Mouse (Mus musculus) 416B (cell line): ENCODE measurements around the gene Gm21860.
"Not testable (repeated sequence)": the region's sequence is repeated elsewhere in the genome, so short reads cannot be mapped to it uniquely, and the experiment has no call there.

ENCODE experiments used
- DNase-seq: peaks from one replicate; pipeline ENCODE4 v3.0.0; 2011; ENCODE audit warnings: low read depth

Gene Gm21860

DNA sequence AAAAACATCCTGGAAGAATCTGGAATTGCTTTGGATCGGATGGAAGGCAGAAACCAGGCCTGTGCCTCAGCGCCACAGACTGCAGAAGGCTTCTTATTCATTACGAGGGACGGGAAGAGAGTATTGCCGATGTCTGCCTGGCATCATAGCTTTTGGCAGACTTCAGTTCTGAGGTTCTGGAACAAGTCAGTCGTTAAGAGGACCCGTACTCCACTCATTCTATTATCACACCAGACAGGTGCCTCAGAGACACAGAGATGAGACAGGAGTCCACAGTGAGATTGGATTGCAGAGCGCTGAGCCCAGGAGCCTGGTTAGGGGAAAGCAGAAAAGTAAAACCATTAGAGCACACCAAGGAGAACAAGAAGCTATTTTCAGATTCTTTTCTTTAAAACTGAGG, at the start of gene Gm21860:
Gene Gm21860 (minus strand): TSS at position 101 of the 400 bp plus-strand sequence.
- not testable (repeated sequence) for DNase-seq

DNA sequence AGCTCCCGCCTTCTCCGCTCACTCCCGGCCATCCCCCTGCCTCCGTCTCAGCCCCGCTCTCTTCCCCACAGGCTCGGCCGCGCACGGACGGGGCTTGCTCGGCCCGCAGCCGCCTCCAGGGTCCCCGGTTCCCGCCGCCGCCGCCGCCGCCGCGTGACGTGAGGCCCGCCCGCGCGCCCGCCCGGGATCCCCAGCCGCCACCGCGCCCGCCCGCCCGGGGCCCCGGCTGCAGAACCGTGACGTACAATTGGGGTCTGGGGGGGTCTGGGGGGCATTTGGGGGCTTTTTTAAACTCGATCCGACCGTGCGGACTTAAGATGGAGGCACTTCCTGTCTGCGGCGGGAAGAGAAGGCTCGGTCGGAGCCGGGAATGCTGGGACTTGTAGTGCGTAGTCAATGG, 29.8 kb upstream of the Gm21860 start, which contains the start of gene Gm47283:
Gene Gm47283 (plus strand): TSS at position 301 of the 400 bp plus-strand sequence.
- not testable (repeated sequence) for DNase-seq

DNA sequence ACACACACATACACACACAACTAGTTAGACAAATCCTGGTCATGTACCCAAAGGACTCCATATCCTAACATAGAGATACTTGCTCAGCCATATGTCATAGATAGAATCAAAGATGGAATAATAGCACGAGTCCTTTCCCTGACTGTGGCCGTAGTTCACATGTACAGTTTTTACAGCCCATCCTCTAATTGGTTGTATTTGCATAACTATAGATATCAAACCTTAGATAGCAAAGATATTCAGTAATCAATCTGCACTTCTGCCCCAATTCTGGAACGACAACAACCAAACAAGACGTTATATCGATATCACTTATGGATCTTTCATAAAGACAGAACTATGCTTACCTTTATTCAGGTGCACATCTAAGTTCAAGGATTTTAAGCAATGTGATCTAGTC, 9.4 kb downstream of the Gm21860 start:
- DNase-seq: peak; percentile 41

DNA sequence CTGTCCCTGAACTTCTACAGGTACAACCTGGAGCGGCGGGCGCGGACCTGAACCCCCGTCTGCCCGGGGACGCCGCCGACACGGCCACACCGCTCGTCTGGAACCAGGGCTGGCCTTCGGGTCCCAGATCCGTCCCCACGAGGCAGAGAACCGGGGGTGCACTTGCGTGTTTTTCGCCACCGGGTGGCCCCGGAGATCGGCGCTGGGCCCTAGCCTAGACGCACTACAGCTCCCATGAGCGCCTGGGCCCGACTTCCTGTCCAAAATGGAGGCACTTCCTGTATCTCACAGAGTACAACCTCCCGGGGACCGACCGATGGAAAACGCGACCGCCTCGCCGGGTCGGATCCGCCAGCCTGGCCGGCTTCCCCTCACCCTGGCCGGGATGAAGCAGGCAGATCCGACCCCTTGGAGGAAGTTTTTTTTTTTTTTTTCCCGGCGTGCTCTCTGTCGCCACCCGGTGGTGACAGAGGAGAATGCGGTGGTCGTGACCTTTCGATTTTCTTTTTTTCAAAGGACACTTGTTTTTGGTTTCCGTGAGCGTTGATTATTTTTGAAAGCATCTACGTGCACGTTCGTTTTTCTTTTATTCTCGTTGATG, 10.1 kb downstream of the Gm21860 start:
- peak; percentile 96 for DNase-seq

DNA sequence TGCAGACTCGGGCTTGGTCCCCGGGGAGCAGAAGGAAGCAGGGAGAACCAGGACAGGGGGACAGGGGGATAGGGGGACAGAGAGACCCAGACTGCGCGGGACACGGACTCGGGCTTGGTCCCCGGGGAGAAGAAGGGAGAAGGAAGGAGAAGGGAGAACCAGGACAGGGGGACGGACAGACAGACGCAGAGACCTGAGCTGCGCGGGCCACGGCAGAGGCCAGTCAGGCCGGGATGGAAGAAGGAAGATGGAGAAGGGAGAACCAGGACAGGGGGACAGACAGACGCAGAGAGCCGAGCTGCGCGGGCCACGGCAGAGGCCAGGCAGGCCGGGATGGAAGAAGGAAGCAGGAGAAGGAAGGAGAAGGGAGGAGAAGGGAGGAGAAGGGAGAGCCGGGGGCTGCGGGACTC, 10.8 kb downstream of the Gm21860 start:
- peak; percentile 84 for DNase-seq

DNA sequence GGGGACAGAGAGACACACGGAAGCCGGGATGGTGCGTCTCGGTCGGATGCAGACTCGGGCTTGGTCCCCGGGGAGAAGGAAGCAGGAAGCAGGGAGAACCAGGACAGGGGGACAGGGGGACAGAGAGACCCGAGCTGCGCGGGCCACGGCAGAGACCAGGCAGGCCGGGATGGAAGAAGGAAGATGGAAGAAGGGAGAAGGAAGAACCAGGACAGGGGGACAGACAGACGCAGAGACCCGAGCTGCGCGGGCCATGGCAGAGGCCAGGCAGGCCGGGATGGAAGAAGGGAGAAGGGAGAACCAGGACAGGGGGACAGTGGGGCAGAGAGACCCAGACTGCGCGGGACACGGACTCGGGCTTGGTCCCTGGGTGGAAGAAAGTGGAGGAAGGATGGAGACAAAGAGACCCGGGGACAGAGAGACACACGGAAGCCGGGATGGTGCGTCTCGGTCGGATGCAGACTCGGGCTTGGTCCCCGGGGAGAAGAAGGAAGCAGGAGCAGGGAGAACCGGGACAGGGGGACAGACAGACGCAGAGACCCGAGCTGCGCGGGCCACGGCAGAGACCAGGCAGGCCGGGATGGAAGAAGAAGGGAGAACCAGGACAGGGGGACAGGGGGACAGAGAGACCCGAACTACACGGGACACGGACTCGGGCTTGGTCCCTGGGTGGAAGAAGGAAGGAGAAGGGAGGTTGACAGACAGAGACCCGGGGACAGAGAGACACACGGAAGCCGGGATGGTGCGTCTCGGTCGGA, 11.4 kb downstream of the Gm21860 start:
- peak; percentile 66 for DNase-seq

DNA sequence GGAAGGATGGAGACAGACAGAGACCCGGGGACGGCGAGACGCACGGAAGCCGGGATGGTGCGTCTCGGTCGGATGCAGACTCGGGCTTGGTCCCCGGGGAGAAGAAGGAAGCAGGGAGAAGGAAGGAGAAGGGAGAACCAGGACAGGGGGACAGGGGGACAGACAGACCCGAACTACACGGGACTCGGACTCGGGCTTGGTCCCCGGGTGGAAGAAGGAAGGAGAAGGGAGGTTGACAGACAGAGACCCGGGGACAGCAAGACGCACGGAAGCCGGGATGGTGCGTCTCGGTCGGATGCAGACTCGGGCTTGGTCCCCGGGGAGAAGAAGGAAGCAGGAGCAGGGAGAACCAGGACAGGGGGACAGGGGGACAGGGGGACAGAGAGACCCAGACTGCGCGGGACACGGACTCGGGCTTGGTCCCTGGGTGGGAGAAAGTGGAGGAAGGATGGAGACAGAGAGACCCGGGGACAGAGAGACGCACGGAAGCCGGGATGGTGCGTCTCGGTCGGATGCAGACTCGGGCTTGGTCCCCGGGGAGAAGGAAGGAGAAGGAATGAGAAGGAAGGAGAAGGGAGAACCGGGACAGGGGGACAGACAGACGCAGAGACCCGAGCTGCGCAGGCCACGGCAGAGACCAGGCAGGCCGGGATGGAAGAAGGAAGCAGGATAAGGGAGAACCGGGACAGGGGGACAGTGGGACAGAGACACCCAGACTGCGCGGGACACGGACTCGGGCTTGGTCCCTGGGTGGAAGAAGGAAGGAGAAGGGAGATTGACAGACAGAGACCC, 12.2 kb downstream of the Gm21860 start:
- peak; percentile 73 for DNase-seq

DNA sequence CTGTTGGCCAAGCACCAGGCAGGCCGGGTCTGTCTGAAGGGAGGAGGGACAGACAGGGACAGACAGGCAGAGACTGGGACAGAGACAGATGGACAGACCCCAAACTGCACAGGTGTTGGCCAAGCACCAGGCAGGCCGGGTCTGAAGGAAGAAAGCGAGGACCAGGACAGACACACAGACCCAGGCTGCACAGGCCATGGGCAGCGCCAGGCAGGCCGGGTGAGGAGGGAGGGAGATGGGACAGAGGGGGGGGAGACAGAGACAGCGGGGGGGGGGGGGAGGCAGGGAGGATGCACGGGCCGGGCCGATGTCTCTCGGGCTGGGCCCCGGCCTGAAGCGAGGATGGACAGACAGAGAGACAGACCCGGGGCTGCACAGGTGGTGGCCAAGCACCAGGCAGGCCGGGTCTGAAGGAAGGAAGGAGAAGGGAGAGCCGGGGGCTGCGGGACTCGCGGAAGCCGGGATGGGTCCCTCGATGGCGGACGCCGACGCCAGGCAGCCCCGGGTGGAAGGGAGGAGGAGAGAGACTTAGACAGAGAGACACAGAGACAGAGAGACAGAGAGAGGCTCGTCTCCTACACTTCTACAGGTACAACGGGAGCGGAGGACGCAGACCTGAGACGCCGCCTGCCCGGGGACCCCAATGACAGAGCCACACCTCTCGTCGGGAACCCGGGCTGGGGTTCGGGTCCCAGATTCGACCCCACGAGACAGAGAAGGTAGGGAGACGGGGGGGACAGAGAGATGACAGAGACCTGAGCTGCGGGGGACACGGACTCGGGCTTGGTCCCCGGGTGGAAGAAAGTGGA, 13.0 kb downstream of the Gm21860 start:
- DNase-seq: peak; percentile 90

DNA sequence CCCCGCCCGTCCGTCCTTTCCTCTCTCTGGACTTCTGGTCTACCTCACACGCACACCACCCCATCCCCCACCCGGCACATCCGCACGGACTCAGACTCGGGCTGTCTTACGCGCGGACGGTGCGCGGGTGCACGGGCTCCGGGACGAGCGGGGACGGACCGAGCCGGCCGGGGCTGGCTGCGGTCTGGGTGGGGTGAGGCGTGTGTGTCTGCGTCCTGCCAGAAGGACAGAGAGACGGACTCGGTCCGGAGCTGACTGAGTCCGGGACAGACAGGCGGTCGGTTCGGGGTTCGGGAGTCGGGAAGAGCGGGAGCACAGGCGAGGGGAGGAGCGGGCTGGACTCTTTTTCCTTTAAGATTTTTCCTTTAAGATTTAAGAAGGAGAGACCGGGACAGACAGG, 13.6 kb downstream of the Gm21860 start:
- DNase-seq: peak; percentile 94

DNA sequence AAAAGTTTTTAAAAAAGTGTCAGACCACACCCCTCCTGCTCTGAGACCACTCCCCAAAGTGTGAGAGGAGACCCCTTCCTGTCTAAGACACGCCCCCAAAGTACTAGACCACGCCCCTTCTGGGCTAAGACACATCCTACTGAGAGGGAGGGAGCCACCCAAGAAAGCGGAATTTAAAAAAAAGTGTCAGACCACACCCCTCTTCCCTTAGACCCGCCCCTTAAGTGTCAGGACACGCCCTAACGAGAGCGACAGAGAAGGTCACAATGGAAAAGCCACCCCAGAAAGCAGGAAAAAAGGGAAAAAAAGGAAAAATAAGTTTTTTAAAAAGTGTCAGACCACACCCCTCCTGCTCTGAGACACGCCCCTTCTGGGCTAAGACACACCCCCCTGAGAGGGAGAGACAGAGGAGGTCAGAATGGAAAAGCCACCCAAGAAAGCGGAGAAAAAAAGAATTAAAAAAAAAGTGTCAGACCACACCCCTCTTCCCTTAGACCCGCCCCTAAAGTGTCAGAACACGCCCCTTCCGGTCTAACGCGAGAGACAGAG, 14.5 kb downstream of the Gm21860 start:
- peak; percentile 96 for DNase-seq

DNA sequence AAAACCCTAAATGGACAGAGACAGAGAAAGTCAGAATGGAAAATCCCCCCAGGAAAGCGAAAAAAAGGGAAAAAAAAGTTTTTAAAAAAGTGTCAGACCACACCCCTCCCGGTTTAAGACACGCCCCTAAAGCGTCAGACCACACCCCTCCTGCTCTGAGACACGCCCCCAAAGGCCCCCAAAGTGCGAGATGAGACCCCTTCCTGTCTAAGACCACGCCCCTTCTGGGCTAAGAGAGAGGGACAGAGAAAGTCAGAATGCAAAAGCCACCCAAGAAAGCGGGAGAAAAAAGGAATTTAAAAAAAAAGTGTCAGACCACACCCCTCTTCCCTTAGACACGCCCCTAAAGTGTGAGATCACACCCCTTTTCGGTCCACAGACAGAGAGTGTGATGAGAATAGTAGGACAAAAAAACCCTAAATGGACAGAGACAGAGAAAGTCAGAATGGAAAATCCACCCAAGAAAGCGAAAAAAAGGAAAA, 15.0 kb downstream of the Gm21860 start:
- not testable (repeated sequence) for DNase-seq

DNA sequence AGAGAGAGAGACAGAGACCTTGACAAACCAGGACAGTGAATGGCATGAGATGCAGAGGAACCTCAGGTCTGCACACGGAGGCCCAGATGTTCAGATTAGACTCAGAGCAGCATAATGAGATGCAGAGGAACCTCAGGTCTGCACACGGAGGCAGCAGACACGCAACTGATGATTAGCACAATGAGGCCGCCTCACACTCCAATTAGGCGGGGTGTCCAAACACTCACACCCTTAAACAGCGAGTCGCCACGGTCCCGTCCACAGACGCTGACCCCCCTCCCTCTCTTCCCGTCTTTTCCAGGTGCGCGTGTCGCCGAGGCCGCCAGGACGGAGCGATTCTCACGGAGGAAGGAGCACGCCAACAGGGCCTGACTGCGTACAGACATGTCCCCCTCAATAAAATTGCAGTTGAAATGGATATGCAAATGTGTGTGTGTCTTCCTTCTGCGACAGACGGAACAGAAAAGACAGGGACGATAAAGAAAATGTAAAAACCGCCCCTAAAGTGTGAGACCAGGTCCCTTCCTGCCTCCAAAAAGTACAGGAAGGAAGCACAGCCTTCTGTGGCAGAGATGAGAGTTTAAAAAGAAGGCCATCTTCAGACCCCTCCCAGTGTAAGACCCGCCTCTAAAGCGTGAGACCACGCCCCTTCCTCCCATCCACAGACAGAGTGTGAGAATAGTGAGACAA, 15.6 kb downstream of the Gm21860 start:
- DNase-seq: peak; percentile 87

DNA sequence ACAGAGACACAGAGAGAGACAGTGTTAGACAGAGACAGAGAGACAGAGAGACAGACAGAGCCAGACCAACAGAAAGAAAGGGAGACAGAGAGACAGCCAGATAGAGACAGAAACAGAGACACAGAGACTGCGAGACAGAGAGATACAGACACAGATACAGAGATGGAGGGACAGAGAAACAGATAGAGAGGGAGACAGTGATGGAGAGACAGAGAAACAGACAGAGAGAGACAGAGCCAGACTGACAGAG, 16.3 kb downstream of the Gm21860 start:
- no peak for DNase-seq

DNA sequence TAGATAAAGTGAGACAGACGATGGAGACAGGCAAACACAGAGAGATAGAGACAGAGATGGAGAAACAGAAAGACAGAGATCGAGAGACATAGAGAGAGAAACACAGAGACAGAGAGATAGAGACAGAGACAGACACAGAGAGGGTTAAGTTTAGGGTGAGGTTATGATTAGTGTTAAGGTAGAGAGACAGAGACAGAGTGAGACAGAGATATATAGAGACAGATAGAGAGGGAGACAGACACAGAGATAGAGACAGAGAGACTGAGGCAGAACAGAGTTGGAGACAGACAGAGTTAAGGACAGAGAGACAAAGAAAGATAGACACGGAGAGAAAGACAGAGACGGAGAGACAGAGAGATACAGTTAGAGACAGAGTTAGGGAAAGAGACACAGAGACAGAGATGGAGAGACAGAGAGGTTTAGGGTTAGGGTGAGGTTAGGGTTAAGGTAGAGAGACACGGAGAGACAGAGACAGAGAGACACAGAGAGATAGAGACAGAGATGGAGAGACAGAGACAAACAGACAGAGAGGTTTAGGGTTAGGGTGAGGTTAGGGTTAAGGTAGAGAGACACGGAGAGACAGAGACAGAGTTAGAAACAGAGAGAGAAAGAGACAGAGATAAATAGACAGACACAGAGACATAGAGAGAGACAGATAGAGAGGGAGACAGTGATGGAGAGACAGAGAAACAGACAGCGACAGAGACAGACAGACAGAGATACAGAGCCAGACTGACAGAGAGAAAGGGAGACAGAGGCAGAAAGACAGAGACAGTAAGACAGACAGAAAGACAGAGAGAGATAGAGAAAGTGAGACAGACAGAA, 16.8 kb downstream of the Gm21860 start:
- DNase-seq: peak; percentile 69

DNA sequence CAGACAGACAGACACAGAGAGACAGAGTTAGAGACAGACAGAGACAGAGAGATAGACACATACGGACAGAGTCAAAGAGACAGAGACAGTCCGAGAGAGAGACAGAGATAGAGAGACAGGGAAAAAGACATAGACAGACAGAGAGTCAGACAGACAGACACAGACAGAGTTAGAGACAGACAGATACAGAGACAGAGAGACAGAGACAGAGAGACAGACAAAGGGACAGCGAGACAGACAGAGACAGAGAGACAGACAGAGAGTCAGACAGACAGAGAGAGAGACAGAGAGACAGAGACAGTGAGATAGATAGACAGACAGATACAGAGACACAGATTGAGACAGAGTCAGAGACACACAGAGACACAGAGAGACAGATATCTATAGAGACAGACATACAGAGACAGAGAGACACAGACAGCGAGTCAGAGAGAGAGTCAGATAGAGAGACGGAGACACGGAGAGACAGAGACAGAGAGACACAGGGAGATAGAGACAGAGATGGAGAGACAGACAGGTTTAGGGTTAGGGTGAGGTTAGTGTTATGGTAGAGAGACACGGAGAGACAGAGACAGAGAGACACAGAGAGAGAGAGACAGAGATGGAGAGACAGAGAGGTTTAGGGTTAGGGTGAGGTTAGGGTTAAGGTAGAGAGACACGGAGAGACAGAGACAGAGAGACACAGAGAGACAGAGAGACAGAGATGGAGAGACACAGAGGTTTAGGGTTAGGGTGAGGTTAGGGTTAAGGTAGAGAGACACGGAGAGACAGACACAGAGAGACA, 18.2 kb downstream of the Gm21860 start:
- peak; percentile 70 for DNase-seq

DNA sequence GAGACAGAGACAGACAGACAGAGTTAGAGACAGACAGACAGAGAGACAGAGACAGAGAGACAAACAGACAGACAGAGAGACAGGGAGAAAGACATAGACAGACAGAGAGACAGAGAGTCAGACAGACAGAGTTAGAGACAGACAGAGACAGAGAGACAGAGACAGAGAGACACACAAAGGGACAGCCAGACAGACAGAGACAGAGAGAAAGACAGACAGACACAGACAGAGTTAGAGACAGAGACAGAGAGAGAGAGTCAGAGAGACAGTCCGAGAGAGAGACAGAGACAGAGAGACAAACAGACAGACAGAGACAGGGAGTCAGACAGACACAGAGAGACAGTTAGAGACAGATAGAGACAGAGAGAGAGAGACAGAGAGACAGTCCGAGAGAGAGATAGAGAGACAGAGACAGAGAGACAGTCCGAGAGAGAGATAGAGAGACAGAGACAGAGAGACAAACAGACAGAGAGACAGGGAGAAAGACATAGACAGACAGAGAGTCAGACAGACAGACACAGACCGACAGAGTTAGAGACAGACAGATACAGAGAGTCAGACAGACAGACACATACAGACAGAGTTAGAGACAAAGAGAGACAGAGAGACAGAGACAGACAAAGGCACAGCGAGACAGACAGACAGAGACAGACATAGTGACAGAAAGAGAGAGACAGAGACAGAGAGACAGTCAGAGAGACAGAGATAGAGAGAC, 19.3 kb downstream of the Gm21860 start:
- peak; percentile 72 for DNase-seq

DNA sequence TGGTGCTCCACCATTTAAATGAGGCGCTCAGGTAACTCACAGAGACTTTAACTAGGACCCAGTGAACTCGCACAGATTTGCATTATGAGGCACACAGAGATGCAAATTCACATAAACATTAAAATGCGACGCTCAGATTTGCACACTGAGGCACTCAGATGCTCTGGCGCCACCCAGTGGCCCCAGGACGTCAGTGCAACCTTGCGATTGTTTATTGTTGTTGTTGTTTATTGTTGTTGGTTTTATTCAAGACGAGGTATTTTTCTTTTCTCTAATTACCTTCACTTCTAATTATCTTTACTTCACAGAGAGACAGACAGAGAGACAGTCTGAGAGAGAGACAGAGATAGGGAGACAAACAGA, 20.3 kb downstream of the Gm21860 start:
- DNase-seq: peak; percentile 87

DNA sequence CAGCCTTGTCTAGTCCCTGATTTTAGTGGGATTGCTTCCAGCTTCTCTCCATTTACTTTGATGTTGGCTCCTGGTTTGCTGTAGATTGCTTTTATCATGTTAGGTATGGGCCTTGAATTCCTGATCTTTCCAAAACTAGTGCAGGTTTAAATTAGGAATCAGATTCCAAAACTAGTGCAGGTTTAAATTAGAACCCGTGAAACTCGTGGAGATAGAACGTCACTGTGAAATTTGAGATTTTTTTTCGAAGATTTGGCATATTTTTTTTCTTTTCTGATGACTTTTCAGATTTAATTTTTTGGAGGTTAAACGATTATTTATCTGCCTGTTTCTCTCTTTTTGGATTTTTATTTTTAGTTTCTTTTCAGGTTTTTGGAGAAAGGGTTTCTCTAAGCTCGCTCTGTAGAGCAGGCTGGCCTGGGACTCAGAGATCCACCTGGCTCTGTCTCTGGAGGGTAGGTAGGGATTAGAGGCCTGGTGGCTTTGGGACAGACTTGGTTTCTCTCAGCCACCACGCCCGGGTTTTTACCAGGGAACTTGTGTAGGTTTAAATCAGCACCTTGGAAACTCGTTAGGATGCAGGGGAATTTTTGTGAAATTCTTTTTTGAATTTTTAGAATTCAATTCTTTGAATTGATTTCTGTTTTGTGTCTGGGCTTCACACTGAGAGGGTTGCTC, 20.8 kb downstream of the Gm21860 start:
- DNase-seq: peak; percentile 21
